Mouse (Mus musculus): ENCODE results near the gene Dock1.

Gene Dock1

DNA sequence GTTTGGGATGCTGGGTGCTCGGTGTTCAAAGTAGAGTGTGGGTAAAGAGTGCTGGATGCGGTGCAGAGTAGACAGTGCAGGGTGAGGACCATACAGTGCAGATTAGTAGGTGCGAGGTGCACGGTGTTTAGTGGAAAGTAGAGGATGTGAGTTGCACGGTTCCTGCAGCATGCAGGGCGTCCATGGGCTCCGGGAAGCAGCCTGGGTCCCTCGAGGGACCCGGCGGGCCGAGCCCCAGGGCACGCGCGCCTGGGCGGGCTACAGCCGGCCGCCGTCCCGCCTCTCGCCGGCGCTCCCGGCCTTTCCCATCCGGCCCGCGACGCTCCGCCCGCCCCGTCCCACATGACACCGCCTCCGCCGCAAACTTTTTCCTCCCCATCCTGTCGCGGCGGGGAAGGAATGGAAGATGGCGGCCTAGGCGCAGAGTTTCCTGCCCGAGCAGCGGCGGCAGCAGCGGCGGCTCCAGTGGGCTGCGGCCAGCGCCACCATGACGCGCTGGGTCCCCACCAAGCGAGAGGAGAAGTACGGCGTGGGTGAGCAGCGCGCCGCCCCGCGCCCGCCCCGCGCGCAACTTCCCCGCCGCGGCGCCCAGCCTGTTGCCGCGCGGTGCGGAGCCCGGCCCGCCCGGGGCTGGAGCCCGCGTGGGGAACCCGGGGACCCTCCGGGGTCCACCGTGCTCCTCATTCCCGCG, at the start of gene Dock1:
Gene Dock1 (plus strand): TSS at position 343 of the 691 bp plus-strand sequence.
- no peak for DNase-seq (ENCODE audit: extremely low spot score, low spot score)

GRCm38 (mm10) chr7:134627906-134628305, 42.5 kb upstream of the Dock1 start:
- DNase-seq (ENCODE audit: extremely low spot score, low spot score): no peak

DNA sequence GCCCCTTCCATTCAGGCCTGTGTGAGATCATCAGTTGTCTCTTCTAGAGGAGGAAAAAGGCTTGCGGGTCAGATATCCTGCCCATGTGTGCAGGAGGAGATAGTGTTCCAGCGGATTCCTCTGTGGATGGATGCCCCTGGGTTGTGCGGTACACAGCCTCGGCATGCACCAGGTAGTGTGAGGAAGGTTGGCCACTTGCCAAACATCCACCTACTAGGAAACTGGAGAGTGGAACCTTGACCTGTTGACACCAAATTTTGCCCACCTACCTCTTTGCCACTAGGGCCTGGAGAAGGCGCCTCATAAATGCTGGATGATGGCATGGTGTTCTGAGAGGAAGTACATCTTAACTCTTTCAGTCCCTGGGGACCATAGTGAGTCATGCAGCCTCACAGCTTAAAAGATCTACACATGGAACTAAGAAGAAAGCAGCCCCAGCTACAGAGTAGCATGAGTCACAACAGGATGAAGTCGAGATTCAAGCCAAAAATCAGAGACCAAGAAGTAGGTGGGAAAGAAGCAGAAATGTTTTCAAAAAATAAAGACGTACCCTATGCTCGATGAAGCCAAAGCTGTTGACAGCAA, 20.1 kb upstream of the Dock1 start:
- no peak for DNase-seq (ENCODE audit: extremely low spot score, low spot score)

- DNase-seq (ENCODE audit: extremely low spot score, low spot score): no peak
Measured at GRCm38 (mm10) chr7:134651071-134651470, 19.4 kb upstream of the Dock1 start.

- DNase-seq (ENCODE audit: extremely low spot score, low spot score): no peak
Measured at GRCm38 (mm10) chr7:134663241-134663640, 7.2 kb upstream of the Dock1 start.

DNA sequence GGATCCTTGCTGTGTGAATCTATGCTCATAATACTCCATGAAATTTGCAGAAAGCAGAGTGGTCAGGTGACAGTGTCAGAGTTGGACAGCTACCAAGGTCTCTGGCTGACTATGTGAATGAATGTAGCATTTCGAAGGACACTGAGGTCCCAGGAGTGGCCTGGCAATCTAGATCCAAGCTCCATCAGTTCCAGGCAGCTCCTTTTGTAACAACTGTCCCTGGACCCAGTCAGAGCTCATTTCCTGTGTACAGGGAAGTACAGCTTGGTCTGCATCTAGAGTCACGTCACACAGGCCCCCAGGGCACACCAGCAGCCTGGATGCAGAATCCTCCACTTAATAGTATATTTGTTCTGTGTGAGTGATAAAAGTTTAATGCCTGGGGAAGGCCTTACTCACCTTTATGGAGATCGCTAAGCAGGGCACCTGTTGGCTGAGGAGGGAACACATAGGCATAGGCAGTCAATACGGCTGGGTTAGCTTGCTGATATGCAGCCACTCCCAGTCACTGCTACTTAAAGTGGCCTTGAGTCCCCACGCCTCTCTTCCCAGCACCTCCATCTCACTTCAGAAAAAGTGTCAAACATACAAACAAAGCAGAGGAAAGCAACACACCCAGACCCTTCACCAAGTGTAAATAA, 4.7 kb upstream of the Dock1 start:
- DNase-seq (ENCODE audit: extremely low spot score, low spot score): no peak

- DNase-seq (ENCODE audit: extremely low spot score, low spot score): no peak
Measured at GRCm38 (mm10) chr7:134667271-134667702, 3.2 kb upstream of the Dock1 start.

DNA sequence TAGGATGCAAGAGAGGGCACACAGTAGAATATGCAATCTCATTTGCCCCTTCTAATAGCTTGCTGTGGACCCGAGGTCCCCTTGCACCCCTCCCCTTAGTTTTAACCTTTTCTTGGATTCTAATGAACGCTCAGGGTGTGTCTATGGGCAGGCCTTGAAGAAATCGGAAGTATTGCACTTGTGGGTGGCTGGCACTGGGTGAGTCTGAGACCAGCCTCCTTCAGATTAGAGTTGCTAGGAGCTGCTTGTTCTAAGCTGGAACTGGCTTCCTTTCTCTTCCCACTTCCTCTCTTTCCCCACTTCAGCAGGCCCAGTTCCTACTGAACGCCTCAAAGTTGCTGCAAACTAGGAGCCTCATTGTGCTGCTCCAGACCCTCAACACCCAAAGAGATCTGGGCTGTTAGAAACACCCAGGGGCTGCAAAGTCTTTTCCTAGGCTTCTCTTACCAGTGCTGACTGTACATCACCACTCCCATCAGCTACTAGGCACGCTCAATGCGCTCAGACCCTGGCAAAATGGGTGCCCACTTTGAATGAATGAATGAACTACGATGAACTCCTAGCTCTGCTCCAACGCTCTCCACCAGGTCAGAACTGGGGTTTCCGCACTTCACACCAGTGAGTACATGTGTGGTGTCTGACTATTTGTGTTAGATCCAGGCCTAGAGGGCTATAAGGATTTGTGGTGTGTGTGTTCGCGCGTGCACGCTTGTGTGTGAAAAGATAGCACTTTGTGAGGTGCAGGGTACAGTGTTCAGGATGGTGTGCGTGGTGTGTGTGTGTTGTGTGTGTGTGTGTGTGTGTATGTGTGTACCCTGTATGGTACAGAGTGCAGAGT, 761 bp upstream of the Dock1 start:
- DNase-seq (ENCODE audit: extremely low spot score, low spot score): no peak

DNA sequence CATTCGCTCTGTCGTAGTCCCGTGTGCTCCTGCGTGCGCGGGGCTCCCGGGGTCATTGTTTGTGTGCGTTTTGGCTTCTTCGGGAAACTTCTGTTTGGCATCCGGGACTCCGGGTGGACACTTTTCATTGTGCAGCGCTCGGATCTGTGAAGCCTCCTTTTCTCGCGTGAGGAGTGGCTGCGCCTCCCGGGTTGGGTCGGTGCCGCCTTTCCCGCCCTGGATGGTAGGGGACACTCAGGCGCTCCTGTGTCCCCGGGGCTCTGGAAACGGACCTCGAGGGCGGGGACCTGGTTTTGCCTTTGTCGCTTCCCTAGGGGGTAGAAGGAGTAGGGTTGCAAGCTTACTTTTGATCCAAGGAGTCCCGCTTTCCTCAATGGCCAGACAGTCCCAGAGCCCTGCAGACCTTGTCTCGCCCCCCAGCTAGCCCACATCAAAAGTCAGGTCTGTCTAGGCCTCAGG, 578 bp downstream of the Dock1 start:
- DNase-seq (ENCODE audit: extremely low spot score, low spot score): peak; percentile 75

DNA sequence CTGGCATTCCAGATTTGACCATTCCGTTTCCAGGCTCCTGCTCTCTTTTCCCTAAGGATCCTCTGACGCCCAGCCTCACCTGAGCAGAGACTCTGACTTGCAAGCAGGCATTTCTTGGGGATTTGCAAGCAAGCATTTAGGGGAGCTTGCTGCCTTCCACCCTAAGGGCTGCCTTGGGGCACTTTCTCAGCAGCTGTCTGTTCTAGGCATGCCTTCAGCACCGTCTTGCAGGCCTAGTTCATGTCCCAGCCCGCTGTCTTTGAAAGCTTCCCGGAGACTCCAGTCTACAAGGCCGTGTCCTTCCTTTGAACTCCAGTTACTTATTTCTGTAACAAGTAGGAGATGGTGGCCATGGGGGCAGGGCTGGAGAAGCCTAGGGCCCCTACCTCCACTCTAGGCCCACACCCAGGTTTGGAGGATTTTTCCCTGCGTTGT, 1.0 kb downstream of the Dock1 start:
- DNase-seq (ENCODE audit: extremely low spot score, low spot score): peak; percentile 63

DNA sequence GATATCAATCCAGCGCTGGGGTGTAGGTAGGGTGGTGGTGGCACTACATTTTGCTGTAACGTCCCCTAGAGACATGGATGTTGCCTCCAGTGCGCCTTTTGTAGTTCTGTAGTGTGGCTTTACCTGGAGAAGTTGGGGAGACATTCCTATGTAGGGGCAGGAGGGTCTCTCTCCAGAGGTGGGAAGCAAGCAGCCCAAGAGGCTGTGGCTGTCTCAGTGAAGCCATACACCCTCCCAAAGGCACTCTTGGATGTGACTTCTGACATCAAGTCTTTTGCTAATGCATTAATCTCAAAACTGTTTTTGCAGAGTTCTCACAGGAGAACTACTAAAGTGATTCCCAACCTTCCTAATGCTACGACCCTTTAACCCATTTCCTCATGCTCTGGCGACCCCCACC, 2.7 kb downstream of the Dock1 start:
- DNase-seq (ENCODE audit: extremely low spot score, low spot score): no peak

- no peak for DNase-seq (ENCODE audit: extremely low spot score, low spot score)
Measured at GRCm38 (mm10) chr7:134673952-134674351, 3.5 kb downstream of the Dock1 start.

DNA sequence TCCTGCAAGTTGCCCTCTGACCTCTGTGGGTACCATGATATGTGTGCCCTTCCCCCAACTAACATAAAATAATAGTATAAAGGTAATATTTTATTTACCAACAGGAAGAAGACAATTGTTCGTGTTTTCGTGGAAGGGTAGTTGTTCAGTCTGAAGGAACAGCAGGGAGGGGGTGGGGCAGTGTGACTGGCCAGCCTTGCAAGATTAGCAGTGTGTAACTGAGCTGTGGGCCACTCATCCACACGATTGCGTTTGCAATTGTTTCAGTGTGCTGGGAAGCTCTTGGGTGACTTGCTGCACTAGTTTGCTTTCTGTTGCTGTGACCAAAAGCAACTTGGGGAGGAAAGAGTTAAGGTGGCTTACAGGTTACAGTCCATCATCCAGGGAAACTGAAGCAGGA, 7.4 kb downstream of the Dock1 start:
- no peak for DNase-seq (ENCODE audit: extremely low spot score, low spot score)

DNA sequence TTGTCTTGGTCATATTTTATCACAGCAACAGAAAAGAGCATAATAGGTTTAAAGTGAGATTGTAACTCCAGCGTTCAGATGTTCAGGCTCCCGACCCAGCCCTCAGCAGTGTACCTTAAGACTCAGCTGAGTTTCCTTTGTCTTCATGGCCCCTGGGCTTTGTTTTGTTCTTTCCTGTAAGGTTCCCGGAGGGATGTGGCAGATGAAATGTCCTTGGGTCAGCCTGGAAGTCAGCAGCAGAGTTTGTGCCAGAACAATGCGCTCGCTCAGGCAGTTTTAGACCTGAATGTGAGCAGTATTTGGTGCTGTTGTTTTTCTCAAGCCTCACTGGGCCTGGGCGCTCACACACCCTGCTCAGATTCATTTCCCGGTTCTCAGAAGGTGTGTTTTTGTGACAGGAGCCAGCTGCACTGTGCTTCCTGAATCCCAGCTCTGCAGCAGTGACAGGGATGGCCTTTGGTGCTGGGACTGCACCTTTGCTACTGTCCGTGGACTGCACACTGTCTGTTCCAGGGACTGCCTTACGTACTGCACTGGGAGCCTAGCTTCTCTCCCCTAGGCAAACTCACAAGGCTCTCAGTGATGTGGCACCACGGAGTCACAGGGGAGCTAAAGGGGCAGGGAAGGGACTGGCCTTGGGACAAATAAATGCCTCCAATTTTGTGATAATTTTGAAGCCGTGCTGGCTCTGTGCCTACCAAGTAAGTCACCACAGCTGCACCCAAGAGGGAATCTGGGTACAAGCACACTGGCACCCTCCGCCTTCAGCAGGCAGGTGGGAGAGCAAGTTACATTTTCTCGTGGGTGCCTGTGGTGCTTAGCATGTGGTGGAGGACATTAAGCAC, 9.1 kb downstream of the Dock1 start:
- DNase-seq (ENCODE audit: extremely low spot score, low spot score): no peak

- DNase-seq (ENCODE audit: extremely low spot score, low spot score): no peak
Measured at GRCm38 (mm10) chr7:134680161-134680560, 9.7 kb downstream of the Dock1 start.

DNA sequence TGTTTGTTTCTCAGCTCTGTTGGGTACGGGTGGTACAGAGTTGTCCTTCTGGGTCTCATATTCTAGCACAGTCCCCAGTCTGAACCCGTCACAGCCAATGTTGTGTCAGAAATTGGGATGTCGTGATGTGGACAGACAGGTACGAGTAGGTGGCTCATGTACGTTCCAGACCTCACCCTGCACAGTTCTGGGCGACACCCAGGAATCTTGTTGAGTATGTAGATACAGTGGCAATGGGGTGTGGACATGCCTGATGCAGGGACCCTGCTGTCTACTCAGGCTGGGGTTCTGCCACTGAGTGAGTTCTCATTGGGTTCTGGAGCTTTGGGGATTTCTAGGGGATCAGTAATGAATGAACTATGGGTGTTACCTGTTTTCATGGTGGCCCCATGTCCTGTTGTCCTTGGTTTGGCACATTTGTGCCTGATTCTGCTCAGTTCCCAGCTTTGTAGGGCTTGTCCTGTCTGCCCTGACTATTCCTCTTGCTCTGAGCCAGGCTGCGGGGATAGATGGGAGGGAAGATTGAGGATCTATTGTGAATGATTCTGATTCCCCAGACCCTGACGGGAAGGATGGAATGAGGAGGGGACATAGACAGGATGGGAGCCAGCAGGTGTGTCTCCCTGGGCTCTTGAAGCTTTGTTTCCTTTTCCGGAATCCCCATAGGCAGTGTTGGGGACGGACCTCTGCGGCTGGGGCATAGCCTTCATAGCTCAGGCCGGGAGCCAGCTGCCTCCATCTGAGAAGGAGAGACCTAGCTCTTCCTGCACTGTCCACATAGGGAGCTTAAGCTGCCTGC, 11.5 kb downstream of the Dock1 start:
- DNase-seq (ENCODE audit: extremely low spot score, low spot score): no peak

GRCm38 (mm10) chr7:134688332-134688731, 17.9 kb downstream of the Dock1 start:
- no peak for DNase-seq (ENCODE audit: extremely low spot score, low spot score)

DNA sequence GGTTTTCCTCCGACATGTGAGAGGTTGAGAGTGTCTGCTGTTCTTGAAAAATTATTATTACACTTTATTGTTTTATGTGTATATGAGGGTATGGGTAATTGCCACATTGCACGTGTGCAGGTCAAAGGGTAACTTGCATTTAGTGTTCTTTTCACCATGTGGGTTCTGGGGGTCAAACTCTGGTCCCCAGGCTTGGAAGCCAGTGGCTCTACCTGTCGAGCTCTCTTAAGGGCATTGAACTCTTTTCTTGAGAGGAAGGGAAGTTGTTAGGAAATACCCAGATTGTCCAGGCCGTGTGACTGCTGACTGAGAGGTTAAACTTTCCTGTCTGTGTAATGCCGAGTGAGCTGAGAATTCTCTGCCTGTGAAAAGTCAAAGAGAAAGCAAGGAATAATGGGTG, 19.7 kb downstream of the Dock1 start:
- DNase-seq (ENCODE audit: extremely low spot score, low spot score): no peak

DNA sequence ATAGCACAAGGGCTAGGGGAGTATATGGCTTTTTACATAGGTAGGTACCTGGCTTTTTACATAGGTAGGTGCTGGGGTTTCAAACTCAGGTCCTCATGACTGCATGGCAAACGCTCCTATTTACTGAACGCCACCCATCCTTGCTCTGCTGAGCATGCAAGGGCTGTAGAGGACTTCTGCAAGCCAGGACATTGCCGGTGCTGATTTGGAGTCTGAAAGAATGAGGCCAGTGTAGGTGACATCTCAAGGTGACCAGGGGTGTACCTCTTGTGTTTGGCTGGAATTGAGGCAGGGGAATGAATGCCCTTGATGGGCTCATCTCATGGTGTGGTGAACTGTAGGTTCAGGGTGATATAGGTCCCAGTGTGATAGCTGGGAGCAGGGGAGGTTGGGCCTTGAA, 20.4 kb downstream of the Dock1 start:
- DNase-seq (ENCODE audit: extremely low spot score, low spot score): no peak

GRCm38 (mm10) chr7:134693325-134693724, 22.9 kb downstream of the Dock1 start:
- no peak for DNase-seq (ENCODE audit: extremely low spot score, low spot score)

Measured in neural tube, embryonic 10.5 days (tissue).